Mouse (Mus musculus) bone marrow macrophage, adult 2 months (primary cell): ENCODE measurements around the gene Fbxl18.

Source experiments
- CTCF ChIP-seq: IDR thresholded peaks from 2 replicates; pipeline ENCODE4 v1.5.1; 2012; ENCODE audit warnings: low read depth, mild to moderate bottlenecking, low read length, moderate library complexity
- POLR2A ChIP-seq: IDR thresholded peaks from 2 replicates; pipeline ENCODE4 v1.6.1; 2012; ENCODE audit warnings: mild to moderate bottlenecking, low read depth, low read length, borderline replicate concordance

- TF ChIP-seq CTCF (no peak), POLR2A (no peak)
Measured at GRCm38 (mm10) chr5:142926940-142927228, 31.7 kb upstream of the Fbxl18 start.
